Mouse (Mus musculus): Measurements from ENCODE around the gene Fam69a. TPM values are rescaled to one million over a fixed set of nuclear protein-coding genes. Genes with fewer than 3 reads are reported as not detected.
A peak's percentile ranks its signal among the peaks of the same experiment; 100 is the strongest.
"Not testable (repeated sequence)": the region's sequence is repeated elsewhere in the genome, so short reads cannot be mapped to it uniquely, and the experiment has no call there.

Fam69a gene
- polyA plus RNA-seq, 1 experiment from 2014 or later, result 23.6 TPM

- ATAC-seq (replicated peaks; ENCODE audit: low FRiP score, low read depth) (no peak), DNase-seq (ENCODE audit: low spot score) (no peak)
- TF ChIP-seq CTCF (IDR thresholded peaks at IDR 0.05; ENCODE audit: low read depth), result no peak
- no peaks in the 10 kb centered on the region for H3K27me3 ChIP-seq (ENCODE audit: insufficient read depth, low read length)
- H3K36me3 ChIP-seq (ENCODE audit: insufficient read depth, low read length), result no peaks in the 10 kb centered on the region
- H3K4me1 ChIP-seq (replicated peaks; ENCODE audit: insufficient read depth, low read length), result no peaks in the 10 kb centered on the region
- no peaks in the 10 kb centered on the region for H3K9me3 ChIP-seq (replicated peaks; ENCODE audit: low read length)
- WGBS, result 72% methylated on average over 1 of the region's 1 CpGs
- H3K27ac ChIP-seq, result no peak overlapping the region
- H3K9ac ChIP-seq (ENCODE audit: low read depth, low read length), result no peak overlapping the region
- H3K4me3 ChIP-seq (replicated peaks; ENCODE audit: low read depth, low read length), result no peak overlapping the region
- no peak overlapping the region for H3K4me2 ChIP-seq (ENCODE audit: low read length)
These were observed 43.9 kb downstream of the Fam69a start for GRCm38 (mm10) chr5:107942941-107943340.

GRCm38 (mm10) chr5:107941222-107941621 is 45.7 kb downstream of the Fam69a start:
- no peak overlapping the region for H3K27ac ChIP-seq
- TF ChIP-seq CTCF (IDR thresholded peaks at IDR 0.05; ENCODE audit: low read depth), result no peak
- DNase-seq (ENCODE audit: low spot score) (peak; percentile 38), ATAC-seq (replicated peaks; ENCODE audit: low FRiP score, low read depth) (peak; percentile 87)
- H3K4me3 ChIP-seq (replicated peaks; ENCODE audit: low read depth, low read length), result no peak overlapping the region
- no peaks in the 10 kb centered on the region for H3K36me3 ChIP-seq (ENCODE audit: insufficient read depth, low read length)
- WGBS, result 38% methylated on average over 6 of the region's 6 CpGs
- no peaks in the 10 kb centered on the region for H3K9me3 ChIP-seq (replicated peaks; ENCODE audit: low read length)
- no peak overlapping the region for H3K9ac ChIP-seq (ENCODE audit: low read depth, low read length)
- no peak overlapping the region for H3K4me2 ChIP-seq (ENCODE audit: low read length)
- no peaks in the 10 kb centered on the region for H3K4me1 ChIP-seq (replicated peaks; ENCODE audit: insufficient read depth, low read length)
- no peaks in the 10 kb centered on the region for H3K27me3 ChIP-seq (ENCODE audit: insufficient read depth, low read length)

GRCm38 (mm10) chr5:107939701-107940100 is 47.2 kb downstream of the Fam69a start:
- H3K4me3 ChIP-seq (replicated peaks; ENCODE audit: low read depth, low read length), result no peak overlapping the region
- ATAC-seq (replicated peaks; ENCODE audit: low FRiP score, low read depth), result peak; percentile 43; the same call in 1 of the 2 replicates
- H3K36me3 ChIP-seq (ENCODE audit: insufficient read depth, low read length), result no peaks in the 10 kb centered on the region
- no peak overlapping the region for H3K27ac ChIP-seq
- no peaks in the 10 kb centered on the region for H3K9me3 ChIP-seq (replicated peaks; ENCODE audit: low read length)
- no peaks in the 10 kb centered on the region for H3K27me3 ChIP-seq (ENCODE audit: insufficient read depth, low read length)
- TF ChIP-seq CTCF (IDR thresholded peaks at IDR 0.05; ENCODE audit: low read depth), result no peak
- no peak for DNase-seq (ENCODE audit: low spot score)
- H3K9ac ChIP-seq (ENCODE audit: low read depth, low read length), result no peak overlapping the region
- WGBS, result 82% methylated on average over 3 of the region's 3 CpGs
- no peaks in the 10 kb centered on the region for H3K4me1 ChIP-seq (replicated peaks; ENCODE audit: insufficient read depth, low read length)
- no peak overlapping the region for H3K4me2 ChIP-seq (ENCODE audit: low read length)

GRCm38 (mm10) chr5:107938886-107939285 is 48.0 kb downstream of the Fam69a start:
- TF ChIP-seq CTCF (IDR thresholded peaks at IDR 0.05; ENCODE audit: low read depth), result no peak
- Histone ChIP-seq H3K36me3 (ENCODE audit: insufficient read depth, low read length) (no peaks in the 10 kb centered on the region), H3K4me1 (replicated peaks; ENCODE audit: insufficient read depth, low read length) (no peaks in the 10 kb centered on the region), H3K9ac (ENCODE audit: low read depth, low read length) (no peak overlapping the region), H3K4me3 (replicated peaks; ENCODE audit: low read depth, low read length) (no peak overlapping the region), H3K4me2 (ENCODE audit: low read length) (no peak overlapping the region), H3K27ac (no peak overlapping the region), H3K9me3 (replicated peaks; ENCODE audit: low read length) (no peaks in the 10 kb centered on the region), H3K27me3 (ENCODE audit: insufficient read depth, low read length) (no peaks in the 10 kb centered on the region)
- ATAC-seq (replicated peaks; ENCODE audit: low FRiP score, low read depth), result no peak
- no peak for DNase-seq (ENCODE audit: low spot score)
- 94% methylated on average over 2 of the region's 2 CpGs for WGBS

- H3K4me2 ChIP-seq (ENCODE audit: low read length); H3K9ac ChIP-seq (ENCODE audit: low read depth, low read length); H3K27ac ChIP-seq; DNase-seq (ENCODE audit: low spot score); H3K27me3 ChIP-seq (ENCODE audit: insufficient read depth, low read length); ATAC-seq (replicated peaks; ENCODE audit: low FRiP score, low read depth); H3K4me3 ChIP-seq (replicated peaks; ENCODE audit: low read depth, low read length); H3K4me1 ChIP-seq (replicated peaks; ENCODE audit: insufficient read depth, low read length); H3K36me3 ChIP-seq (ENCODE audit: insufficient read depth, low read length); H3K9me3 ChIP-seq (replicated peaks; ENCODE audit: low read length): not testable (repeated sequence)
- 67% methylated on average over 1 of the region's 1 CpGs for WGBS
These were observed 48.4 kb downstream of the Fam69a start for GRCm38 (mm10) chr5:107938483-107938882.

GRCm38 (mm10) chr5:107936625-107937389 is 50.1 kb downstream of the Fam69a start:
- no peak overlapping the region for H3K4me2 ChIP-seq (ENCODE audit: low read length)
- H3K9me3 ChIP-seq (replicated peaks; ENCODE audit: low read length), result no peaks in the 10 kb centered on the region
- ATAC-seq (replicated peaks; ENCODE audit: low FRiP score, low read depth) (no peak), DNase-seq (ENCODE audit: low spot score) (no peak)
- no peak for TF ChIP-seq CTCF (IDR thresholded peaks at IDR 0.05; ENCODE audit: low read depth)
- H3K4me3 ChIP-seq (replicated peaks; ENCODE audit: low read depth, low read length), result no peak overlapping the region
- H3K36me3 ChIP-seq (ENCODE audit: insufficient read depth, low read length), result no peaks in the 10 kb centered on the region
- no peaks in the 10 kb centered on the region for H3K27me3 ChIP-seq (ENCODE audit: insufficient read depth, low read length)
- H3K27ac ChIP-seq, result no peak overlapping the region
- H3K9ac ChIP-seq (ENCODE audit: low read depth, low read length), result no peak overlapping the region
- 87% methylated on average over 10 of the region's 10 CpGs for WGBS
- no peaks in the 10 kb centered on the region for H3K4me1 ChIP-seq (replicated peaks; ENCODE audit: insufficient read depth, low read length)

Data from kidney, postnatal 0 days (tissue).